Mouse (Mus musculus): ENCODE data around the gene Hist1h3f. TPM values are rescaled to one million over a fixed set of nuclear protein-coding genes. Genes with fewer than 3 reads are reported as not detected.
"Not testable (repeated sequence)": the region's sequence is repeated elsewhere in the genome, so short reads cannot be mapped to it uniquely, and the experiment has no call there.

Gene Hist1h3f
- polyA plus RNA-seq, 1 experiment: 0.74 TPM

- Histone ChIP-seq H3K27ac (ENCODE audit: insufficient read depth, low read depth, low read length) (no peak overlapping the region), H3K27me3 (replicated peaks; ENCODE audit: control insufficient read depth, insufficient read depth, low read length) (no peaks in the 10 kb centered on the region), H3K4me1 (ENCODE audit: control insufficient read depth, insufficient read depth, low read length) (no peaks in the 10 kb centered on the region), H3K4me3 (ENCODE audit: insufficient read depth, low read depth, low read length) (no peak overlapping the region), H3K36me3 (ENCODE audit: control insufficient read depth, insufficient read depth, low read length) (no peaks in the 10 kb centered on the region)
- DNase-seq: no peak
- WGBS: 96% methylated on average over 3 of the region's 3 CpGs
- TF ChIP-seq CTCF (conservative IDR thresholded peaks at IDR 0.05; ENCODE audit: insufficient read depth, insufficient read length, low read depth, low read length): no peak
- TF ChIP-seq POLR2A (IDR thresholded peaks at IDR 0.05; ENCODE audit: low read depth, low read length): no peak
These were observed 2.4 kb upstream of the Hist1h3f start for GRCm38 (mm10) chr13:23541497-23541896.

- H3K27ac ChIP-seq (ENCODE audit: insufficient read depth, low read depth, low read length); H3K27me3 ChIP-seq (replicated peaks; ENCODE audit: control insufficient read depth, insufficient read depth, low read length); DNase-seq; H3K36me3 ChIP-seq (ENCODE audit: control insufficient read depth, insufficient read depth, low read length); H3K4me1 ChIP-seq (ENCODE audit: control insufficient read depth, insufficient read depth, low read length): not testable (repeated sequence)
- H3K4me3 ChIP-seq (ENCODE audit: insufficient read depth, low read depth, low read length): peak overlapping the region; percentile 86
- 27% methylated on average over 3 of the region's 3 CpGs for WGBS
These were observed 1.4 kb upstream of the Hist1h3f start for GRCm38 (mm10) chr13:23542225-23542980.

- under 1% methylated on average over 42 of the region's 42 CpGs for WGBS
- H3K4me1 ChIP-seq (ENCODE audit: control insufficient read depth, insufficient read depth, low read length); H3K27me3 ChIP-seq (replicated peaks; ENCODE audit: control insufficient read depth, insufficient read depth, low read length); H3K36me3 ChIP-seq (ENCODE audit: control insufficient read depth, insufficient read depth, low read length): not testable (repeated sequence)
- Histone ChIP-seq H3K4me3 (ENCODE audit: insufficient read depth, low read depth, low read length) (peak within 1 kb of the TSS; percentile 86), H3K27ac (ENCODE audit: insufficient read depth, low read depth, low read length) (peak within 1 kb of the TSS; percentile 87)
- peak; percentile 94 for DNase-seq
These were observed 749 bp upstream of the Hist1h3f start, which contains the start of gene Hist1h2bh for GRCm38 (mm10) chr13:23542999-23543607. Hist1h2bh (minus strand) TSS chr13:23543392.

GRCm38 (mm10) chr13:23544787-23545120 is 902 bp downstream of the Hist1h3f start:
- not testable (repeated sequence) for H3K27ac ChIP-seq (ENCODE audit: insufficient read depth, low read depth, low read length); H3K4me1 ChIP-seq (ENCODE audit: control insufficient read depth, insufficient read depth, low read length); DNase-seq; H3K27me3 ChIP-seq (replicated peaks; ENCODE audit: control insufficient read depth, insufficient read depth, low read length); H3K36me3 ChIP-seq (ENCODE audit: control insufficient read depth, insufficient read depth, low read length)
- WGBS: under 1% methylated on average over 11 of the region's 14 CpGs
- H3K4me3 ChIP-seq (ENCODE audit: insufficient read depth, low read depth, low read length): peak overlapping the region; percentile 54

GRCm38 (mm10) chr13:23546694-23547093 is 2.8 kb downstream of the Hist1h3f start:
- no peak overlapping the region for H3K4me3 ChIP-seq (ENCODE audit: insufficient read depth, low read depth, low read length)
- no peaks in the 10 kb centered on the region for H3K4me1 ChIP-seq (ENCODE audit: control insufficient read depth, insufficient read depth, low read length)
- no peak overlapping the region for H3K27ac ChIP-seq (ENCODE audit: insufficient read depth, low read depth, low read length)
- no peaks in the 10 kb centered on the region for H3K27me3 ChIP-seq (replicated peaks; ENCODE audit: control insufficient read depth, insufficient read depth, low read length)
- TF ChIP-seq POLR2A (IDR thresholded peaks at IDR 0.05; ENCODE audit: low read depth, low read length): no peak
- TF ChIP-seq CTCF (conservative IDR thresholded peaks at IDR 0.05; ENCODE audit: insufficient read depth, insufficient read length, low read depth, low read length): no peak
- no peak for DNase-seq
- WGBS: 85% methylated on average over 5 of the region's 5 CpGs
- no peaks in the 10 kb centered on the region for H3K36me3 ChIP-seq (ENCODE audit: control insufficient read depth, insufficient read depth, low read length)

GRCm38 (mm10) chr13:23550761-23551145 is 6.9 kb downstream of the Hist1h3f start:
- DNase-seq: no peak
- WGBS: 17% methylated on average over 3 of the region's 3 CpGs

GRCm38 (mm10) chr13:23551146-23551834 is 7.4 kb downstream of the Hist1h3f start, which contains the start of gene Hist1h4f:
Hist1h4f (minus strand) TSS chr13:23551648.
- TF ChIP-seq CTCF (conservative IDR thresholded peaks at IDR 0.05; ENCODE audit: insufficient read depth, insufficient read length, low read depth, low read length): 0 out of 2 replicates have a peak, but pooled peaks have one; percentile 31
- peak; percentile 88 for DNase-seq
- H3K4me1 ChIP-seq (ENCODE audit: control insufficient read depth, insufficient read depth, low read length); H3K27ac ChIP-seq (ENCODE audit: insufficient read depth, low read depth, low read length); H3K27me3 ChIP-seq (replicated peaks; ENCODE audit: control insufficient read depth, insufficient read depth, low read length); H3K36me3 ChIP-seq (ENCODE audit: control insufficient read depth, insufficient read depth, low read length): not testable (repeated sequence)
- H3K4me3 ChIP-seq (ENCODE audit: insufficient read depth, low read depth, low read length): peak within 1 kb of the TSS; percentile 59
- WGBS: 1% methylated on average over 47 of the region's 47 CpGs

More at GRCm38 (mm10) chr13:23550761-23551145, 6.9 kb downstream of the Hist1h3f start:
- H3K36me3 ChIP-seq (ENCODE audit: control insufficient read depth, insufficient read depth, low read length): no peaks in the 10 kb centered on the region
- no peak overlapping the region for H3K4me3 ChIP-seq (ENCODE audit: insufficient read depth, low read depth, low read length)
- no peak overlapping the region for H3K27ac ChIP-seq (ENCODE audit: insufficient read depth, low read depth, low read length)
- TF ChIP-seq POLR2A (IDR thresholded peaks at IDR 0.05; ENCODE audit: low read depth, low read length) (no peak), CTCF (conservative IDR thresholded peaks at IDR 0.05; ENCODE audit: insufficient read depth, insufficient read length, low read depth, low read length) (no peak)
- no peaks in the 10 kb centered on the region for H3K4me1 ChIP-seq (ENCODE audit: control insufficient read depth, insufficient read depth, low read length)
- H3K27me3 ChIP-seq (replicated peaks; ENCODE audit: control insufficient read depth, insufficient read depth, low read length): no peaks in the 10 kb centered on the region
